ENCODE assay signal across 9 mouse cellular contexts in genomic region chr4:116177140-116177539, GRCm38 (mm10). TPM values are rescaled to one million over a fixed set of nuclear protein-coding genes. Genes with fewer than 3 reads are reported as not detected.
DNase-seq lines count a peak whose midpoint lies in the region; ATAC-seq lines count a peak whose summit lies in the region.
"Had no signal": no experiment of that assay in that cellular context is flagged by ENCODE, and none has a peak within 500 bp of the region (broad histone marks: within the 10 kb centered on the region; RNA-seq: fewer than 3 reads in every experiment).

No protein-coding gene starts in this region.

- H3K4me1 ChIP-seq in forebrain, embryonic 11.5 days (replicated peaks; ENCODE audit: control insufficient read depth, insufficient read depth, low read length): peaks cover 3% of the 10 kb centered on the region; the same call in 1 of the 2 replicates
- peaks cover 29% of the 10 kb centered on the region for H3K4me1 ChIP-seq in forebrain, embryonic 13.5 days
- peaks cover 28% of the 10 kb centered on the region for H3K4me1 ChIP-seq in intestine, embryonic 14.5 days (replicated peaks; ENCODE audit: control insufficient read depth, insufficient read depth, low read length)
- peaks cover 35% of the 10 kb centered on the region for H3K4me1 ChIP-seq in liver, embryonic 15.5 days (replicated peaks)

- H3K27me3 ChIP-seq in forebrain, embryonic 11.5 days (ENCODE audit: control insufficient read depth, insufficient read depth, low read length): no peaks in the 10 kb centered on the region
- H3K27me3 ChIP-seq in forebrain, embryonic 13.5 days: no peaks in the 10 kb centered on the region
- H3K27me3 ChIP-seq in intestine, embryonic 14.5 days (replicated peaks; ENCODE audit: control insufficient read depth, insufficient read depth, low read length): no peaks in the 10 kb centered on the region
- peaks cover 50% of the 10 kb centered on the region for H3K27me3 ChIP-seq in liver, embryonic 15.5 days

- no peak overlapping the region for H3K4me2 ChIP-seq in forebrain, embryonic 11.5 days (ENCODE audit: low read depth, low read length, severe bottlenecking)
- no peak overlapping the region for H3K4me2 ChIP-seq in forebrain, embryonic 13.5 days
- H3K4me2 ChIP-seq in intestine, embryonic 14.5 days (ENCODE audit: low read length): peak overlapping the region; percentile 46
- H3K4me2 ChIP-seq in liver, embryonic 15.5 days: peak overlapping the region; percentile 51

- no peak for ATAC-seq in forebrain, embryonic 11.5 days (replicated peaks; ENCODE audit: low FRiP score)
- no peak for ATAC-seq in forebrain, embryonic 13.5 days
- 0 out of 2 replicates have a peak, but pooled peaks have one; percentile 14 for ATAC-seq in intestine, embryonic 14.5 days (replicated peaks; ENCODE audit: low FRiP score, low TSS enrichment, low read depth)
- 0 out of 2 replicates have a peak, but pooled peaks have one; percentile 27 for ATAC-seq in liver, embryonic 15.5 days (ENCODE audit: insufficient read depth)
- peak; percentile 30; the same call in 1 of the 2 replicates for ATAC-seq in neutrophil, adult 5-6 weeks (ENCODE audit: extremely low read depth, insufficient number of reproducible peaks, low FRiP score, poor library complexity, severe bottlenecking)
- ATAC-seq in monocyte, adult 5-6 weeks (replicated peaks; ENCODE audit: insufficient number of reproducible peaks, low FRiP score, low TSS enrichment, poor library complexity, severe bottlenecking): no peak; the same call in 1 of the 2 replicates

- H3K9ac ChIP-seq in forebrain, embryonic 11.5 days (ENCODE audit: low read length): no peak overlapping the region
- no peak overlapping the region for H3K9ac ChIP-seq in forebrain, embryonic 13.5 days
- no peak overlapping the region for H3K9ac ChIP-seq in intestine, embryonic 14.5 days (ENCODE audit: low read length)
- no peak overlapping the region for H3K9ac ChIP-seq in liver, embryonic 15.5 days

- 0 out of 2 replicates have a peak overlapping the region, but pooled peaks have one; percentile 31 for H3K27ac ChIP-seq in forebrain, embryonic 11.5 days (ENCODE audit: low read depth, low read length)
- no peak overlapping the region for H3K27ac ChIP-seq in forebrain, embryonic 13.5 days
- peak overlapping the region; percentile 85 for H3K27ac ChIP-seq in intestine, embryonic 14.5 days (ENCODE audit: low read depth)
- H3K27ac ChIP-seq in liver, embryonic 15.5 days (replicated peaks): no peak overlapping the region

- no peak for DNase-seq in forebrain, embryonic 11.5 days (ENCODE audit: low spot score)
- DNase-seq in cerebellum, adult 11-12 months: peak; percentile 84
- DNase-seq in gastrocnemius, postnatal 25 days: peak; percentile 75
- DNase-seq in intestine, embryonic 14.5 days (ENCODE audit: low spot score): no peak

- no peaks in the 10 kb centered on the region for H3K9me3 ChIP-seq in forebrain, embryonic 11.5 days (ENCODE audit: control insufficient read depth, low read length)
- H3K9me3 ChIP-seq in forebrain, embryonic 13.5 days (replicated peaks): no peaks in the 10 kb centered on the region
- H3K9me3 ChIP-seq in intestine, embryonic 14.5 days (ENCODE audit: control insufficient read depth, low read length): no peaks in the 10 kb centered on the region
- no peaks in the 10 kb centered on the region for H3K9me3 ChIP-seq in liver, embryonic 15.5 days (replicated peaks)

- WGBS in forebrain, embryonic 11.5 days: 25% methylated on average over 5 of the region's 5 CpGs
- WGBS in forebrain, embryonic 13.5 days: 47% methylated on average over 5 of the region's 5 CpGs
- WGBS in intestine, embryonic 14.5 days: 35% methylated on average over 5 of the region's 5 CpGs
- 22% methylated on average over 5 of the region's 5 CpGs for WGBS in liver, embryonic 15.5 days (ENCODE audit: insufficient replicate concordance)

- no peaks in the 10 kb centered on the region for H3K36me3 ChIP-seq in forebrain, embryonic 11.5 days (ENCODE audit: control insufficient read depth, insufficient read depth, low read length)
- no peaks in the 10 kb centered on the region for H3K36me3 ChIP-seq in forebrain, embryonic 13.5 days (ENCODE audit: poor library complexity, severe bottlenecking)
- no peaks in the 10 kb centered on the region for H3K36me3 ChIP-seq in intestine, embryonic 14.5 days (ENCODE audit: control insufficient read depth, insufficient read depth, low read length)
- H3K36me3 ChIP-seq in liver, embryonic 15.5 days (replicated peaks): no peaks in the 10 kb centered on the region

- no peak overlapping the region for H3K4me3 ChIP-seq in forebrain, embryonic 11.5 days (ENCODE audit: low read depth, low read length)
- no peak overlapping the region for H3K4me3 ChIP-seq in forebrain, embryonic 13.5 days
- no peak overlapping the region; the same call in 1 of the 2 replicates for H3K4me3 ChIP-seq in intestine, embryonic 14.5 days (ENCODE audit: low read depth, low read length)
- H3K4me3 ChIP-seq in liver, embryonic 15.5 days (replicated peaks): no peak overlapping the region

RNA-seq across cellular contexts. Expression of gene Gm49337, which starts 4.0 kb away (rescaled TPM):
- not detected in 2 replicates for polyA plus RNA-seq in forebrain, embryonic 11.5 days (2014; fragmentation: Nextera tagmentation; extraction: Ambion mirVana)
- not detected in 2 replicates for polyA plus RNA-seq in forebrain, embryonic 13.5 days (2015; fragmentation: Nextera tagmentation; extraction: Ambion mirVana)
- total RNA-seq in gastrocnemius, postnatal 25 days (2021): under 1 TPM; 0.29 to 0.82 TPM
- not detected in 2 replicates for polyA plus RNA-seq in intestine, embryonic 14.5 days (2014; fragmentation: Nextera tagmentation; extraction: Ambion mirVana)
- not detected in 2 replicates for polyA plus RNA-seq in liver, embryonic 15.5 days (2015; fragmentation: Nextera tagmentation; extraction: Ambion mirVana)
- not detected in 2 replicates for total RNA-seq in neutrophil, adult 5-6 weeks (2017)
- 0.76 TPM in 1 of 3 replicates, not detected in the others for total RNA-seq in monocyte, adult 5-6 weeks (2017)
- polyA plus RNA-seq: C2C12 had no signal

RNA-seq across cellular contexts. Expression of gene 1700042G07Rik, which starts 4.0 kb away (rescaled TPM):
- not detected in 2 replicates for polyA plus RNA-seq in forebrain, embryonic 11.5 days (2014; fragmentation: Nextera tagmentation; extraction: Ambion mirVana)
- not detected in 2 replicates for polyA plus RNA-seq in forebrain, embryonic 13.5 days (2015; fragmentation: Nextera tagmentation; extraction: Ambion mirVana)
- not detected for total RNA-seq in gastrocnemius, postnatal 25 days (2021)
- not detected in 2 replicates for polyA plus RNA-seq in intestine, embryonic 14.5 days (2014; fragmentation: Nextera tagmentation; extraction: Ambion mirVana)
- not detected in 2 replicates for polyA plus RNA-seq in liver, embryonic 15.5 days (2015; fragmentation: Nextera tagmentation; extraction: Ambion mirVana)
- total RNA-seq in neutrophil, adult 5-6 weeks (2017): not detected in 2 replicates
- total RNA-seq in monocyte, adult 5-6 weeks (2017): not detected in 3 replicates
- polyA plus RNA-seq: C2C12 had no signal

RNA-seq across cellular contexts. Expression of gene Tspan1, which starts 9.7 kb away (rescaled TPM):
- 0.19 TPM in 1 of 2 replicates, not detected in the other for polyA plus RNA-seq in forebrain, embryonic 11.5 days (2014; fragmentation: Nextera tagmentation; extraction: Ambion mirVana)
- polyA plus RNA-seq in forebrain, embryonic 13.5 days (2015; fragmentation: Nextera tagmentation; extraction: Ambion mirVana): 0.22 TPM in 1 of 2 replicates, not detected in the other
- total RNA-seq in gastrocnemius, postnatal 25 days (2021): not detected
- 26.5 and 33.5 TPM in 2 replicates for polyA plus RNA-seq in intestine, embryonic 14.5 days (2014; fragmentation: Nextera tagmentation; extraction: Ambion mirVana)
- polyA plus RNA-seq in liver, embryonic 15.5 days (2015; fragmentation: Nextera tagmentation; extraction: Ambion mirVana): 0.07 TPM in 1 of 2 replicates, not detected in the other
- total RNA-seq in neutrophil, adult 5-6 weeks (2017): 5.0 and 7.1 TPM in 2 replicates
- total RNA-seq in monocyte, adult 5-6 weeks (2017): not detected in 3 replicates

RNA-seq across cellular contexts. Expression of gene Lurap1, which starts 26.0 kb away (rescaled TPM):
- polyA plus RNA-seq in forebrain, embryonic 11.5 days (2014; fragmentation: Nextera tagmentation; extraction: Ambion mirVana): 2.3 and 2.8 TPM in 2 replicates
- polyA plus RNA-seq in forebrain, embryonic 13.5 days (2015; fragmentation: Nextera tagmentation; extraction: Ambion mirVana): 2.0 and 2.3 TPM in 2 replicates
- 1 to 10 TPM; 7.3 to 8.2 TPM for total RNA-seq in gastrocnemius, postnatal 25 days (2021)
- polyA plus RNA-seq in intestine, embryonic 14.5 days (2014; fragmentation: Nextera tagmentation; extraction: Ambion mirVana): 1.9 and 2.5 TPM in 2 replicates
- 0.16 and 0.32 TPM in 2 replicates for polyA plus RNA-seq in liver, embryonic 15.5 days (2015; fragmentation: Nextera tagmentation; extraction: Ambion mirVana)
- total RNA-seq in neutrophil, adult 5-6 weeks (2017): 0.37 and 0.58 TPM in 2 replicates
- total RNA-seq in monocyte, adult 5-6 weeks (2017): 0.19 TPM in 1 of 3 replicates, not detected in the others

RNA-seq across cellular contexts. Expression of gene Pik3r3, which starts 44.3 kb away (rescaled TPM):
- 58.0 and 71.4 TPM in 2 replicates for polyA plus RNA-seq in forebrain, embryonic 11.5 days (2014; fragmentation: Nextera tagmentation; extraction: Ambion mirVana)
- polyA plus RNA-seq in forebrain, embryonic 13.5 days (2015; fragmentation: Nextera tagmentation; extraction: Ambion mirVana): 81.8 and 85.3 TPM in 2 replicates
- total RNA-seq in gastrocnemius, postnatal 25 days (2021): 1 to 10 TPM; 5.3 to 6.8 TPM
- 13.9 and 14.3 TPM in 2 replicates for polyA plus RNA-seq in intestine, embryonic 14.5 days (2014; fragmentation: Nextera tagmentation; extraction: Ambion mirVana)
- polyA plus RNA-seq in liver, embryonic 15.5 days (2015; fragmentation: Nextera tagmentation; extraction: Ambion mirVana): 0.51 and 0.63 TPM in 2 replicates
- total RNA-seq in neutrophil, adult 5-6 weeks (2017): 0.70 and 1.6 TPM in 2 replicates
- 0.87 to 2.9 TPM in 2 of 3 replicates, not detected in the other for total RNA-seq in monocyte, adult 5-6 weeks (2017)

Comparison
In these comparisons a context has a peak if more than half of its experiments do, and no peak if none do; other contexts are left out.
1. H3K27ac ChIP-seq: peak in forebrain, embryonic 11.5 days (single experiment) and intestine, embryonic 14.5 days (single experiment); none in forebrain, embryonic 13.5 days (single experiment) and liver, embryonic 15.5 days (single experiment).
2. ATAC-seq: peak in intestine, embryonic 14.5 days (single experiment), liver, embryonic 15.5 days (single experiment) and neutrophil, adult 5-6 weeks (single experiment); none in forebrain, embryonic 11.5 days (single experiment), forebrain, embryonic 13.5 days (single experiment) and monocyte, adult 5-6 weeks (single experiment).
3. DNase-seq: peak in cerebellum, adult 11-12 months (single experiment) and gastrocnemius, postnatal 25 days (single experiment); none in forebrain, embryonic 11.5 days (single experiment) and intestine, embryonic 14.5 days (single experiment).
4. H3K4me2 ChIP-seq: peak in intestine, embryonic 14.5 days (single experiment) and liver, embryonic 15.5 days (single experiment); none in forebrain, embryonic 11.5 days (single experiment) and forebrain, embryonic 13.5 days (single experiment).
5. RNA of gene Tspan1, which starts 9.7 kb away (polyA plus RNA-seq): 26.5 to 33.5 TPM in intestine, embryonic 14.5 days; 0.22 TPM in forebrain, embryonic 13.5 days, 0.19 TPM in forebrain, embryonic 11.5 days and 0.07 TPM in liver, embryonic 15.5 days; every median in the first group is over 10 times any median in the second.